Mouse (Mus musculus) thymus, adult 2 months (tissue): ENCODE data around the gene Aar2. TPM values are rescaled to one million over a fixed set of nuclear protein-coding genes. Genes with fewer than 3 reads are reported as not detected.

Experiments
- DNase-seq: peaks from one replicate; pipeline ENCODE4 v3.0.0; 2021
- H3K27ac ChIP-seq: fragments of 200-500 bp; 2 replicates; pipeline ENCODE4 v1.5.1; 2012; ENCODE audit warnings: low read length, control low read depth; ENCODE audit not compliant: control insufficient read depth, insufficient read depth
- H3K27me3 ChIP-seq: fragments of 200-500 bp; 2 replicates; pipeline ENCODE4 v1.6.1; 2012; ENCODE audit warnings: mild to moderate bottlenecking, low read length, moderate library complexity, mixed read lengths; ENCODE audit not compliant: control insufficient read depth, insufficient read depth
- H3K36me3 ChIP-seq: fragments of 200-500 bp; 2 replicates; pipeline ENCODE4 v1.6.1; 2012; ENCODE audit warnings: mild to moderate bottlenecking, low read length, moderate library complexity; ENCODE audit not compliant: control insufficient read depth, insufficient read depth
- H3K4me1 ChIP-seq: fragments of 200-500 bp; replicated peaks from 2 replicates; pipeline ENCODE4 v1.6.1; 2012; ENCODE audit warnings: low read length; ENCODE audit not compliant: control insufficient read depth, insufficient read depth
- H3K4me3 ChIP-seq: fragments of 200-500 bp; 2 replicates; pipeline ENCODE4 v1.5.1; 2012; ENCODE audit warnings: mild to moderate bottlenecking, low read length, control low read depth, moderate library complexity; ENCODE audit not compliant: control insufficient read depth, insufficient read depth
- CTCF ChIP-seq: fragments of 200-500 bp; IDR thresholded peaks from 2 replicates; pipeline ENCODE4 v1.5.1; 2012; ENCODE audit warnings: mild to moderate bottlenecking, control low read depth, low read length, moderate library complexity, borderline replicate concordance; ENCODE audit not compliant: control insufficient read depth, poor library complexity, insufficient read depth; ENCODE audit errors: extremely low read depth
- POLR2A ChIP-seq: fragments of 200-500 bp; IDR thresholded peaks from 2 replicates; pipeline ENCODE4 v1.6.1; 2012; ENCODE audit warnings: mild to moderate bottlenecking, low read length, control low read depth, moderate library complexity; ENCODE audit not compliant: control insufficient read depth, poor library complexity, insufficient read depth; ENCODE audit errors: extremely low read depth
- WGBS: fragments of 180-500 bp; shearing (Covaris S2); methylation state at CpG from one replicate; pipeline ENCODE4 v1.1.7; 2018; 5-methylcytosine and 5-hydroxymethylcytosine counted together
- polyA plus RNA-seq: library from polyadenylated mRNA; depleted of rRNA; stranded (reverse); fragments of >200 nt; gene quantifications from 2 replicates; pipeline ENCODE4 v1.2.3, GENCODE M21; 2012; rRNA removed

Gene Aar2
- polyA plus RNA-seq = 32.6 and 32.7 TPM in 2 replicates

DNA sequence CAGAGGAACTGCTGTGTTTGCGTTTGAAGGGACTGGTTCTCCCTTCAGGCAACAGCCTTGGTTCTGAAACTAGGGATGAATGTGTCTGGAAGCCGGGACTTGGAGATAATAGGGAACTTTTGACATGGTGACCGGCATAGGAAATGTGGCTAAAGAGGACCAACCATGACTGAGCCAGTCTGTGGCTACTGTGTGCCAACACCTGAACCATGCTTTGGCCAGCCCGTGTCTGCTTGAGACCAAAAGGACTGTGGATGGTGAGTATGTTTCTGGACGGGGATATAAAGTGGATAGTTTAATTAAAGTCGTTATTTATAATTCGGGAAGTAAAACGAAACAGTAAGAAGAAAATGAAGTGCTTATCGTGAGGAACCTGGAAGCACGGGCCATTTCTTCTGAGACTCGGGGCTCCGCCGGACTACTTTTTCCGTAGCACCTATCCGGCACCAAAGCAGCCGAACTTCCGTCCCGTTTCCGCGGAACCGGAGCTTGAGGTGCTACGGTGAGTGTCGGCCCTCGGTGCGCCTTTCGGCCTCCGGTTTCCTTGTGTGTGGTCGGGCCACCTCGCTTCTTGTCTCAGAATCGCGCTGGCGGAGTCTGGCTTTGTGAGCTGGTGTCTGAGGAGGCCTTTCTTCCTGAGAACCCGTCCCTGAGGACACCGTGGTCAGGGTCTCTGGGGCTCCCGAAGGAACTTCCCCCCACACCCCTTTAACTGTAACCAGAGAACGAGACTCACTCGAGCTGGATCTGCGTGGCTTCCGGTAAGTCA lies at the start of gene Aar2:
Gene Aar2, plus strand, starts transcription at position 462 of the 769 bp plus-strand sequence.
- WGBS = 5% methylated on average over 39 of the region's 39 CpGs
- Histone ChIP-seq H3K36me3 (peaks cover 14% of the 10 kb centered on the region), H3K4me1 (peaks cover 7% of the 10 kb centered on the region), H3K4me3 (peak within 1 kb of the TSS; percentile 97), H3K27ac (peak within 1 kb of the TSS; percentile 79), H3K27me3 (no peaks in the 10 kb centered on the region)
- no peak for TF ChIP-seq CTCF
- TF ChIP-seq POLR2A = peak; percentile 74; the same call in 1 of the 2 replicates
- DNase-seq = peak; percentile 78

DNA sequence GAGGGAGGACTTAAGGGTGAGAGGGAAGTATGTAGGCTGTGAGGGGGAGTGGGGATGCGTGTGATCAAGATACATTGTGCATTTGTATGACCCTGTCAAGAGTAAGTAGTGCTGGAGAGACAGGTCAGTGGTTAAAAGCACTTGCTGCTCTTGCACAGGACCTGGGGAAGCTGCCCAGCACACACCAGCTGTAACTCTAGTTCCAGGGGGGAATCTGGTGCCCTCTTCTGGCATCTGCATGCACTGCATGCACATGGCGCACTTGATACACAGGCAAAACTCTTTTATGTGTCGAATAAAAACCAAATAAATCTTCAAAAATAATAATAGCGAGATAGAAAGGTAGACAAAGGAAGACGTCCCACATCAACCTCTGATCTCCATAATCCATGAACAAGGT lies 49.5 kb upstream of the Aar2 start:
- DNase-seq = peak; percentile 26
- H3K4me1 ChIP-seq = no peaks in the 10 kb centered on the region
- 80% methylated on average over 5 of the region's 5 CpGs for WGBS
- no peak for TF ChIP-seq POLR2A
- TF ChIP-seq CTCF = no peak
- no peak overlapping the region for H3K4me3 ChIP-seq
- H3K27me3 ChIP-seq = no peaks in the 10 kb centered on the region
- no peak overlapping the region for H3K27ac ChIP-seq
- H3K36me3 ChIP-seq = no peaks in the 10 kb centered on the region

DNA sequence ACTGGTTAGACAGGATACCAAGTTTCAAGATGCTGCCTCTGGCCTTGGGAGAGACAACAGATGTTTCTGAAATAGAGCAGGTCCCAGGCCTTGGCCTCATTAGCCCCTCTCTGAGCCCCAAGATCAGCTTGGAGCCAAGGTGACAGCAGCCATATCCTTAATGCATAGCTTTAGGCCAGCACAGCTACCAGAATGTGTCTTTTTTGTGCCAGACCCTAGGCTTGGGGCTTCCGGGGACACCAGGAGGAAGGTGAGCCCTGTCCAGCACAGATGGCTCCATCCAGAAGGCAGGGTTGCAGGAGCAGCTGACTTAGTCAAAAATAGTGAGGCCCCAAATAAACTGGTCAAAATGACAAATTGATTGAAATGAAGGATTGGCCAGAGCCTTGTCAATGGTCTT lies 46.4 kb upstream of the Aar2 start:
- no peak overlapping the region for H3K4me3 ChIP-seq
- 100% methylated on average over 1 of the region's 1 CpGs for WGBS
- H3K27me3 ChIP-seq = no peaks in the 10 kb centered on the region
- H3K36me3 ChIP-seq = no peaks in the 10 kb centered on the region
- H3K4me1 ChIP-seq = no peaks in the 10 kb centered on the region
- no peak for DNase-seq
- H3K27ac ChIP-seq = no peak overlapping the region
- TF ChIP-seq POLR2A (no peak), CTCF (no peak)

DNA sequence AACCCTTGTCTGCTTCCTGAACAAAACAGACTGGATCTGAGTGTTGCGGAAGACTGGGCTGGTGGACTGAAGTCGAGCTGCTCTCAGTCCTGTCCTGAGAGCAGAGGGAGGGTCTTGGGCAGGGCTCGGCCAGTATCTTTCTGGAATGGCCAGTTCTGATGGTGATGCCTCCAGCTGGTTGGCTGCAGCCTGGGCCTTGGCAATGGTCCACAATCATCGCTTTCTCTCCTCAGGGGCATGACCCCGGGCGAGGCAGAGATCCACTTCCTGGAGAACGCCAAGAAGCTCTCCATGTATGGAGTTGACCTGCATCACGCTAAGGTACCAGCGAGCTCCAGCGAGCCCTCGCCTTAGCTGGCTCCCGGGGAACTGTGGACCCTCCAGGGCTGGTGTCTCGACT lies 41.9 kb upstream of the Aar2 start:
- Histone ChIP-seq H3K36me3 (no peaks in the 10 kb centered on the region), H3K27me3 (no peaks in the 10 kb centered on the region), H3K4me3 (no peak overlapping the region), H3K27ac (no peak overlapping the region), H3K4me1 (no peaks in the 10 kb centered on the region)
- TF ChIP-seq CTCF (no peak), POLR2A (no peak)
- 94% methylated on average over 13 of the region's 13 CpGs for WGBS
- DNase-seq = no peak

DNA sequence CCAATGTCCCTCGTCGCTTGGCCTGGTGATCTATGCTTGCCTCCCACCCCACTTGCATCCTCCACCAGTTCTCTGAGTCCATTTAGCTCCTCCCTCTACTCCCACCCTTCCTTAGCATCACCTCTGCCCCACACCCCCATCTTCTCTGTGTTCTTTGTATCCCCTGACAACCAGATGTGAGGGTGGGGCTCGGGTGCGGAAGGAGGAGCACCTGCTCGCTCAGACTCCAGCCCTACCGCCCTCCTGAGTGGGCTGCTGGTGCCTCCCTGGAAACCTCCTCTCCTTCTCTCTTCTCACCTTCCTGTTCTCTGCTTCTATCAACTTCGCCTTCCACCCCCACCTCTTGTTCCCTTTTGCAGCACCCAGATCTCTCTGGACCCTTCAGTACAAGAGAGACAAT lies 35.4 kb upstream of the Aar2 start:
- TF ChIP-seq POLR2A (no peak), CTCF (no peak)
- DNase-seq = no peak
- no peaks in the 10 kb centered on the region for H3K4me1 ChIP-seq
- no peaks in the 10 kb centered on the region for H3K36me3 ChIP-seq
- H3K27me3 ChIP-seq = no peaks in the 10 kb centered on the region
- WGBS = 79% methylated on average over 7 of the region's 7 CpGs
- no peak overlapping the region for H3K27ac ChIP-seq
- H3K4me3 ChIP-seq = no peak overlapping the region

DNA sequence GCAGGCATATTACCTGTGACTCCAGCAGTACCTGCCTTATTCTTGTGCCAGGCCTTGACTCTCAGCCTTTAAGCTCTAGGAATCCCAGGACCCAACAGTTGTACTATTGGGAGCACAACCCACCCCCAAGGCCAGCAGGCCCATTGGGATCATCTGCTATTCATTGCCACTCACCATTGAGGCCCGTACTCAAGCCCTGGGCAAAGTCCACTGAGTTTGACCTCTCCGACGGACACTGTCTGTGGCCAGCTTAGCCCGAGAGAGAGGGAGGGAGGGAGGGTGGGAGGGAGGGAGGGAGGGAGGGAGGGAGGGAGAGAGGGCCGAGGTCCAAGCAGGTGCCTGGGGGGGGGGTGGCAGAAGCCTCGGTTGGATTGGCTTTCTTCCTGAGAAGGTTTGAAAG lies 34.8 kb upstream of the Aar2 start:
- Histone ChIP-seq H3K27ac (no peak overlapping the region), H3K4me1 (no peaks in the 10 kb centered on the region), H3K27me3 (no peaks in the 10 kb centered on the region), H3K4me3 (no peak overlapping the region), H3K36me3 (no peaks in the 10 kb centered on the region)
- DNase-seq = no peak
- WGBS = 95% methylated on average over 5 of the region's 6 CpGs
- TF ChIP-seq POLR2A = no peak
- no peak for TF ChIP-seq CTCF

DNA sequence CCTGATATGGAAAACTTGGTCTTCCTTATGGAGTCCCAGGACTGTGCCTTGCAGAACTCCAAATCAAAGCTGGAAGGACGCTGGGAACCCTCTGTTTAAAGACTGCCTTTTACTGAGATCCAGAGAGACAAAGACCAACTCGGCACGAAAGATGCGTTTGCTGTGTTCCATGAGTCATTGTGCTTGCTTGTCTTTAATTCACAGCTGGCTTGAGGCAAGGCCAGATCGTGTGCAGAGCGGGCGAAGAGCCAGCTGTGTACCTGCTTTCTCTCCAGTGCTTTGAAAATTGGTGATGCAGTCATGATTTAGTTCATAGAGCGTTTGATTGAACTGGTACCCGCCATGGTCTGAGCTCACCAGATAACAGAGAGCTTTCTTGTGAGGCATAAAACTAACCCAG lies 32.3 kb upstream of the Aar2 start:
- Histone ChIP-seq H3K36me3 (no peaks in the 10 kb centered on the region), H3K27me3 (no peaks in the 10 kb centered on the region), H3K27ac (no peak overlapping the region), H3K4me3 (no peak overlapping the region), H3K4me1 (no peaks in the 10 kb centered on the region)
- no peak for DNase-seq
- TF ChIP-seq POLR2A (no peak), CTCF (no peak)
- WGBS = 93% methylated on average over 9 of the region's 9 CpGs
